Mouse (Mus musculus): ENCODE measurements at regions not wholly inside any gene's neighbourhood (a gene's known extent, or its start where the extent isn't known, plus 50 kb on each side); places are given as distances from the start of the nearest gene placed in this dataset.

GRCm38 (mm10) chr4:35553309-35553708 is 327.3 kb upstream of the C9orf72 start:
- no peak for TF ChIP-seq CTCF (IDR thresholded peaks at IDR 0.05; ENCODE audit: low read depth)
- H3K27ac ChIP-seq (ENCODE audit: low read depth, low read length) = no peak overlapping the region
- no peak for DNase-seq
- ATAC-seq = no peak
- no peak overlapping the region for H3K4me2 ChIP-seq (ENCODE audit: low read depth)
- H3K9ac ChIP-seq = no peak overlapping the region
- no peaks in the 10 kb centered on the region for H3K36me3 ChIP-seq (ENCODE audit: insufficient read depth)
- no peaks in the 10 kb centered on the region for H3K27me3 ChIP-seq (ENCODE audit: insufficient read depth, low read length)
- H3K9me3 ChIP-seq (ENCODE audit: low read length) = no peaks in the 10 kb centered on the region
- H3K4me3 ChIP-seq (ENCODE audit: low read depth, low read length) = no peak overlapping the region
- no peaks in the 10 kb centered on the region for H3K4me1 ChIP-seq (ENCODE audit: insufficient read depth)
- WGBS = 100% methylated on average over 1 of the region's 1 CpGs

GRCm38 (mm10) chr4:35551988-35552387 is 326.0 kb upstream of the C9orf72 start:
- H3K4me3 ChIP-seq (ENCODE audit: low read depth, low read length) = no peak overlapping the region
- no peaks in the 10 kb centered on the region for H3K4me1 ChIP-seq (ENCODE audit: insufficient read depth)
- no peaks in the 10 kb centered on the region for H3K27me3 ChIP-seq (ENCODE audit: insufficient read depth, low read length)
- no peak overlapping the region for H3K27ac ChIP-seq (ENCODE audit: low read depth, low read length)
- no peaks in the 10 kb centered on the region for H3K36me3 ChIP-seq (ENCODE audit: insufficient read depth)
- no peak overlapping the region for H3K9ac ChIP-seq
- no peaks in the 10 kb centered on the region for H3K9me3 ChIP-seq (ENCODE audit: low read length)
- no peak for ATAC-seq
- no peak overlapping the region for H3K4me2 ChIP-seq (ENCODE audit: low read depth)
- DNase-seq = no peak
- TF ChIP-seq CTCF (IDR thresholded peaks at IDR 0.05; ENCODE audit: low read depth) = no peak

GRCm38 (mm10) chr4:35534565-35535279 is 308.7 kb upstream of the C9orf72 start:
- Histone ChIP-seq H3K4me3 (ENCODE audit: low read depth, low read length) (no peak overlapping the region), H3K4me1 (ENCODE audit: insufficient read depth) (no peaks in the 10 kb centered on the region), H3K36me3 (ENCODE audit: insufficient read depth) (no peaks in the 10 kb centered on the region), H3K27ac (ENCODE audit: low read depth, low read length) (no peak overlapping the region), H3K4me2 (ENCODE audit: low read depth) (no peak overlapping the region), H3K27me3 (ENCODE audit: insufficient read depth, low read length) (no peaks in the 10 kb centered on the region), H3K9ac (no peak overlapping the region), H3K9me3 (ENCODE audit: low read length) (no peaks in the 10 kb centered on the region)
- TF ChIP-seq CTCF (IDR thresholded peaks at IDR 0.05; ENCODE audit: low read depth) = no peak
- ATAC-seq (no peak), DNase-seq (no peak)
- WGBS = 36% methylated on average over 6 of the region's 6 CpGs

- Histone ChIP-seq H3K27ac (ENCODE audit: low read depth, low read length) (no peak overlapping the region), H3K4me3 (ENCODE audit: low read depth, low read length) (no peak overlapping the region), H3K9me3 (ENCODE audit: low read length) (no peaks in the 10 kb centered on the region), H3K27me3 (ENCODE audit: insufficient read depth, low read length) (no peaks in the 10 kb centered on the region), H3K36me3 (ENCODE audit: insufficient read depth) (no peaks in the 10 kb centered on the region), H3K4me2 (ENCODE audit: low read depth) (no peak overlapping the region), H3K4me1 (ENCODE audit: insufficient read depth) (no peaks in the 10 kb centered on the region), H3K9ac (no peak overlapping the region)
- DNase-seq (no peak), ATAC-seq (no peak)
- no peak for TF ChIP-seq CTCF (IDR thresholded peaks at IDR 0.05; ENCODE audit: low read depth)
These were observed 308.2 kb upstream of the C9orf72 start for GRCm38 (mm10) chr4:35534154-35534553.

Data from forebrain, postnatal 0 days (tissue).